Mouse (Mus musculus) liver, postnatal 0 days (tissue): ENCODE measurements around the gene Slc35a2.
A peak's percentile ranks its signal among the peaks of the same experiment; 100 is the strongest.

Source experiments
- CTCF ChIP-seq: sonication (generic); IDR thresholded peaks from 2 replicates; pipeline ENCODE4 v1.5.1; 2016; ENCODE audit warnings: antibody characterized with exemption, low read depth
- EP300 ChIP-seq: IDR thresholded peaks from 2 replicates; pipeline ENCODE4 v1.6.1; 2016; ENCODE audit warnings: antibody characterized with exemption, low read depth, mild to moderate bottlenecking

- TF ChIP-seq EP300 (no peak), CTCF (peak; percentile 41)
Observed at GRCm38 (mm10) chrX:7883841-7884567, at the start of gene Slc35a2.
